Mouse (Mus musculus): ENCODE measurements around the gene Taf9.
A peak's percentile ranks its signal among the peaks of the same experiment; 100 is the strongest.

Taf9 gene

DNA sequence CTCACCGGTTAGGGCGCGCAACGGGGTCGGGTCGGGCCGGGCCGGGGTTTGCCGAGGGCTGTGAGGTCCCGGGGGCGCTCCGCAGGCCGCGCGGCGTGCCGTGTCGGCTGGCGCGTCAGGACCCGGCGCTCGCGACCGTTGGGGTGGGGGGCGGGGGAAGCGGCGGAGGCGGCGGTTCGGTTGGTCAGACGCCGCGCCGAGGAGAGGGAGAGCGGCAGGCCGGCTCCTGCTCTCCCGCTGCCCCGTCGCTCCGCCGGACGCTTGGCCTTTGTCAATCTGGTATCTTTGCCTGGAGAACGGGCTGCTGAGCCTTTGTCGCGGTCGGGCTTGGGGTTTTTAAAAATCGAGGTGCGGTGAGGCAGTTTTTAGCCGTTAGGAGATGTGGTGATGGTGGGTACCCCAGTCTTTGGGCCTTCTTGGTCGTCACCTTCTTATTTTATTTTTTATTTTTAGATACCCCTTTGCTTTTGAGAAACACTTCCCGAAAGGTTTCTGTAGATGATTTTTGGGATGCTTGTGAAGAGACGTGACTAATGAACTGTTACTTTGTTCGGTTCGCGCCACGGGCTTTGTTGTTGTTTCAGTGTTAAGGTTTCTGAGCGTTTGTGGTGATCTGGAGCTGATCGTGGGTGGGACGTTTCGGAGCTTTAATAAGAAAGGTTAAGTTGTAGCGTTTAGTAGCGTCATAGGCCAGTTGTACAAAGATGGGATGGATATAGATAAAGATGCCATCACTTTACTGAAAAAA, at the start of gene Taf9:
Taf9 (plus strand) TSS at position 141 of the 748 bp plus-strand sequence.
- no peaks in the 10 kb centered on the region for H3K36me3 ChIP-seq (ENCODE audit: control insufficient read depth, insufficient read depth, low read length, poor library complexity, severe bottlenecking)
- H3K27me3 ChIP-seq (ENCODE audit: control insufficient read depth, insufficient read depth, low read length, poor library complexity, severe bottlenecking) = no peaks in the 10 kb centered on the region
- DNase-seq (ENCODE audit: low read depth, low spot score) = peak; percentile 11

DNA sequence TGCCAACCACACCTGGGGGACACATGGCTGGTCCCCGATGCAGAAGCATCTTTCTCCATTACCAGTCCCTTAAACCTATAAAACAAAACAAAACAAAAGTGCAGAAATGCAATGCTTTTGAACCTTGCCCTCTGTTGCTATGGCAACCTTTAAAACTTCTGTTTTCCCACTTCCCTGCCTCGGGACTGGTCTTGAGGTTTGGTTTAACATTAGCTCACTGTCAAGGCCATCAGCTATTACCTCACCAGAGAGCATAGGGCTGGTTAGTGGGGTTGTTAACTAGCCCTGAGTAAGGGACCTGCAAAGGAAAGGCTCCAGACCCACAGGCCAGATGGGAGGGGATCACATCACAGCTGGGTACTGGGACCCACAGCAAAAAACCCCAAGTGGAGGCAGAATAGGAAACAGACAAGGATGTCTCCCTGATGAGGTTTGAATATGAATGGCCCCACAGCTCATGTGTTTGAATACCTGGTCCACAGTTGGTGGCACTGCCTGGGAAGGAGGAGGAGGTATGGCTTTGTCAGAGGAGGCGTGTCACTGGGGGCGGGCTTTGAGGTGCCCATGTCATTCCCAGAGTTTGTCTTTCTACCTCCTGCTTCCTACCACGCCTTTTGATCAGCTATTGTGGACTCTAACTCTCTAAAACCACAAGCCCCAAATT, 49.0 kb upstream of the Taf9 start:
- H3K36me3 ChIP-seq (ENCODE audit: control insufficient read depth, insufficient read depth, low read length, poor library complexity, severe bottlenecking) = peaks cover 2% of the 10 kb centered on the region; the same call in 1 of the 2 replicates
- no peaks in the 10 kb centered on the region for H3K27me3 ChIP-seq (ENCODE audit: control insufficient read depth, insufficient read depth, low read length, poor library complexity, severe bottlenecking)
- DNase-seq (ENCODE audit: low read depth, low spot score) = no peak

DNA sequence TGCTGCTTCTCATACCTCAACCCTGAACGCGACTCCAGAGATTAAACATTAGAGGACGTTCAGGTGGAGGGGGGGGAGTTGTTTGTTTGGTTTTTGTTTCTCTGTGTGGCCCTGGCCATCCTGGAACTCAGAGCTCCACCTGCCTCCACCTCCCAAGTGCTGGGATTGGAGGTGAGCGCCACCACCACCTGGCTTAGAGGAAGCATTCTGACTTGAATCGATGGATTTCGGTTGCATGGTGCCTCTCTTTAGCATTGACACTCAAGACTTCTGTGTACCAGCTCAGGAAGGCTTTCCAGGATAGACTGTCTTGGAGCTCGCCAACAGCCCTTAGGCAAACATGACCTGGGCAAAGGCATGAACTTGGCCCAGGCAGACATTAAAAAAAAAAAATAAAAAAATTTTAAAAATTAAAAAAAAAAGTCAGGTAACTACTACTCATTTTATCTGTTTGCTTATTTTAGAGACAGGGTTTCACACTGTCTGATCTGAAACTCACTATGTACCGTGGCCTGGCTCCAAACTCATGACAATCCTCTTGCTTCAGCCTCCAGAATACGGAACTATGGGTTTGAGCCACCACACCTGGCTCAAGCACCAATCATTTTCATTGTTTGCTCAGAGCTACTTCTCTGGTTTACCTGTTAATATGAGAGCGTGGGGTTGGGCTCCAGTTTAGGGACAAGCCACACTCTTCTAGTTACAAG, 48.2 kb upstream of the Taf9 start:
- no peak for DNase-seq (ENCODE audit: low read depth, low spot score)
- Histone ChIP-seq H3K36me3 (ENCODE audit: control insufficient read depth, insufficient read depth, low read length, poor library complexity, severe bottlenecking) (peaks cover 2% of the 10 kb centered on the region; the same call in 1 of the 2 replicates), H3K27me3 (ENCODE audit: control insufficient read depth, insufficient read depth, low read length, poor library complexity, severe bottlenecking) (no peaks in the 10 kb centered on the region)

DNA sequence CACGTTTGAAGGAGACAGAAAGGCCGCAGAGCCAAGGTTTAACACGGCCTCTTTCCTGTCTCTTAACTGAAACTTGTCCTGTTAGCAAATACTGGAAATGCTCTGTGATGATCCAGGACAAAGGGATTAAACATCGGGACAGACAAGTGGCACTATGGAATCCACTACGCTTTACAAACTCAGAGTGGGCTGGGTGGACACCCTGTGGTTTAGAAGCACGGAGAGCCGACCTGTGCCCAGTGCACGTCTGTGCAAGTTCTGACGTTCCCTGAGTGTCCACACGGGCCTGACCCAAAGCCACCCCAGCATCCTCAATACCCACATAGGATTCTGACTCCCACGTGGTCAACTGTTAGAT, 47.7 kb upstream of the Taf9 start:
- no peak for DNase-seq (ENCODE audit: low read depth, low spot score)
- Histone ChIP-seq H3K27me3 (ENCODE audit: control insufficient read depth, insufficient read depth, low read length, poor library complexity, severe bottlenecking) (no peaks in the 10 kb centered on the region), H3K36me3 (ENCODE audit: control insufficient read depth, insufficient read depth, low read length, poor library complexity, severe bottlenecking) (peaks cover 2% of the 10 kb centered on the region; the same call in 1 of the 2 replicates)

DNA sequence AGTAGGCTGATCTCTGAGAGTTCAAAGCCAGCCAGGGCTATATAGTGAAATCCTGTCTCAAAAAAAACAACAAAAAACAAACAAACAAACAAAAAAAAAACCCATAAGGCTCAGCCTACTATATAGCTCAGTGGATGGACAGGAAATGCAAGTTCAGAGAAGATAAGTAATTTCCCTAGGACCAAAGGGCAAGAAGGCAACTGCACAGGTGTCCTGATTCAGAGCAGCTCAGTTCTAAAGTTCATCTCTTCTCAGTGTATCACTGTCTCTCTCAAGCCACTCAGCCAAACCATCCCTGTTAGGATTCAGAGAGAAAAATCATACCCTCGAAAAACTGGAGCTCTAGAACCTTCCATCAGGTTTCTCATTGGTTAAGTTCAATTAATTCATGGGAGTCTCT, 45.5 kb upstream of the Taf9 start:
- DNase-seq (ENCODE audit: low read depth, low spot score) = no peak
- H3K27me3 ChIP-seq (ENCODE audit: control insufficient read depth, insufficient read depth, low read length, poor library complexity, severe bottlenecking) = no peaks in the 10 kb centered on the region
- no peaks in the 10 kb centered on the region for H3K36me3 ChIP-seq (ENCODE audit: control insufficient read depth, insufficient read depth, low read length, poor library complexity, severe bottlenecking)

DNA sequence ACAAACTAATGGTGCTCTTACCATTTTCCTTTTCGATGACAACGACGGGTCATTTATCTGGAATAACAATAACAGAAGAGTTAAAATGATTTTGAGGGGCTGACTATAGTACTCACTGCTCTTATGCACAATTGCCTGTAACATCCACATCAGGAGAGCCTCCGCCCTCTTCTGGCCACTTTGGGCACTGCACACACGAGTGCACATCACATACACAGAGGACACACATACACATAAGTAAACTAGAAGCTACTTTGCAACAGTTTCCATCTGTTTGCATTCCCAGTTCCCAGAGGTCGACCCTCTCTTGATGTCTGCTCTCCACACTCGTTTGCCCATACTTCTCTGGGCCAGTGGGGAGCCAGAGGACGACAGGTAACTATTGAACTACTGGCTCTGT, 43.6 kb upstream of the Taf9 start:
- DNase-seq (ENCODE audit: low read depth, low spot score) = peak; percentile 33
- Histone ChIP-seq H3K27me3 (ENCODE audit: control insufficient read depth, insufficient read depth, low read length, poor library complexity, severe bottlenecking) (no peaks in the 10 kb centered on the region), H3K36me3 (ENCODE audit: control insufficient read depth, insufficient read depth, low read length, poor library complexity, severe bottlenecking) (peaks cover 8% of the 10 kb centered on the region)

DNA sequence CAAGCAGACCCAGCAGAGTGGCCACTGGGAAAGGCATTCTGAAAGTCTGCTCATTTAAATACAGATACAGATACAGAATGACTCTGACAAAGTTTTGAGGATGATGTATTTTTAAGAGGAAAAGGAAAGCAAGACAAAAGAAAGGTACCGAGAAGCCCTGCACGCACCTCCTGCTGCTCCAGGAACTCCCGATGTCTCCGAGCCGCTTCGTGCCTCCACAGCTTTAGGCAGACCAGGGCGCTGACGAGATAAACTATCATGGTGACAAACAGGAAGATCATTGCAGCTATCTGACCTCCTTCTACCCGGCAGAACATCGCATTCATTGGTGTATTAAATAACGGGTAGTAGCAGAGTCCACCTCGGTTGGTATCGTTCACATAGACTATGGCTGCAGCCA, 40.1 kb upstream of the Taf9 start:
- Histone ChIP-seq H3K27me3 (ENCODE audit: control insufficient read depth, insufficient read depth, low read length, poor library complexity, severe bottlenecking) (no peaks in the 10 kb centered on the region), H3K36me3 (ENCODE audit: control insufficient read depth, insufficient read depth, low read length, poor library complexity, severe bottlenecking) (peaks cover 8% of the 10 kb centered on the region)
- no peak for DNase-seq (ENCODE audit: low read depth, low spot score)

DNA sequence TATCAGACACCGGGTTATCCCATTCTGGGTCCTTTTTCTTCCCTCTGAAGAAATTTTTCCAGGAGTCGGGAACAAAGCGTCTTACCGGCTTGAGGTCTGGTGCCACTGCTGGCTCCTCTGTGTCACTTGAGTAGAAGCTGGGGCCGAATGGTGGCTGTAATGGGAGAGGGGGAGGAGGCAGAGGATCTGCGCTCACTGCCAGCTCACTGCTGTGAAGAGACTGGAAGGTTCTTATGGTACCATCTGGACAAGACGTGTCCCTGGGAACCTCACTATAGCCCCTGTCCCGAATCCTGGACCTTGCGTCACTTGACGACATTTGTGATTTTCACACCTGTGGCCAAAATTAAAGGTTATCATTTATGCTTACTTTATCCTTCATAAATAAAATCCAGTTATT, 39.1 kb upstream of the Taf9 start:
- H3K36me3 ChIP-seq (ENCODE audit: control insufficient read depth, insufficient read depth, low read length, poor library complexity, severe bottlenecking) = peaks cover 8% of the 10 kb centered on the region
- no peak for DNase-seq (ENCODE audit: low read depth, low spot score)
- no peaks in the 10 kb centered on the region for H3K27me3 ChIP-seq (ENCODE audit: control insufficient read depth, insufficient read depth, low read length, poor library complexity, severe bottlenecking)

DNA sequence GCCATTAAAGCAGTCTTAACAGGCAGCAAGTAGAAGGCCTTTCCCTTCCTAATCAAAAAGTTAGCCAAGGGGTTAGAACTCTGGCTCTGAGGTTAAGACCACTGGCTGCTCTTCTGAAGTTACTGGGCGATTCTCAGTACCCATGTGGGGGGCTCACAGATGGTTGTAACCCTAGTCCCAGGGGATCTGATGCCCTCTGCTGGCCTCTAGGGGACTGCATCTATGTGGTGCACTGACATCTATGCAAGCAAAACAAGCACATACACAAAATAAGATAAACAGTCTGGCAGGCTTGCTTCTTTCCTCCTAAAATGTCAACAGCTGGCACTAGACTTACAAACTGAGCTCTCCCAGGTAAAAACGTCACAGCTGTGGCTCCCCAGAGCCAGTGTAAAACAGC, 38.5 kb upstream of the Taf9 start:
- peaks cover 8% of the 10 kb centered on the region for H3K36me3 ChIP-seq (ENCODE audit: control insufficient read depth, insufficient read depth, low read length, poor library complexity, severe bottlenecking)
- H3K27me3 ChIP-seq (ENCODE audit: control insufficient read depth, insufficient read depth, low read length, poor library complexity, severe bottlenecking) = no peaks in the 10 kb centered on the region
- DNase-seq (ENCODE audit: low read depth, low spot score) = peak; percentile 29

DNA sequence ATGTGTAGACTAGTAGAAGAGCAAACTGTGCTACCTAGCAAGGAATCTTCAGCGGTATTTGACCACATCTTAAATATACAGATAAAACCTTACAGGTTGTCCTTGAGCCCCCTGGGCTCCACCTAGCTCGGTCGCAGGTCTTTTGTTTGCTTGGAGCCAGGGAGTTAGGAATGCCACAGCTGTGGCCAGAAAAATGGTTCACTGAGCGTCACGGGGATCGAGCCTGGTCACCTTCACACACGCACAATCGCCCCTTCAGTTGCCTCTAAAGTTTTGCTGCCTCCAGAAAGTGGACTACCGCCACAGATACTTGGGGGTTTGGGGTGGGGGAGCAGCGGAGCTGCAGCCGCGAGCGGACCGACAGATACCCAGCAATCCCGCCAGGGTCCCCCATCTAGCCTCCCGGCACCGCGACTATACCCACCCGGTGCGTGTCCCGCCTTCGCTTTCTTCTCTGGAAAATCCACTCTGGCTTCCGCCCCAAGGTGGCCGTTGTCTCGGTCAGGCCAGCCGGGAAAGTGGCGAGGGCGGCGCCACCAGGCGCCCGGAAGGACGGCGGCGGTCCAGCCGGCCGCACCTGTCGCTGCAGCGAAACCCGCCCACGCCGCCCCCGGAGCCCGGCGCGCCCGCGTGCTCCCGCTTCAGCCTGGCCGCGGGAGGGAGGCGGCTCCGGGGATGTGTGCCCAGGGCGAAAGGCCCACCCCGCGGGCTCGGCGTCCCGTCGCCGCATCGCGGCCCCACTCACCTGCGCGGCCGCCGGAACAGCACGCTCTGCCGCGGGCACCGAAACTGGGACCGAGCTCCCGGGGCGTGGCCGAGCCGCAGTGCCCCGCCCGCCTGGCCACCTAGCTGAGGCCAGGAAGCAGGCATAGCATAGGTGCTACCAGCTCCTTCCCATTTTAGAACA, 34.9 kb upstream of the Taf9 start, which contains the start of gene Marveld2:
Marveld2 (minus strand) TSS at position 791 of the 907 bp plus-strand sequence.
- H3K36me3 ChIP-seq (ENCODE audit: control insufficient read depth, insufficient read depth, low read length, poor library complexity, severe bottlenecking) = peaks cover 7% of the 10 kb centered on the region; the same call in 1 of the 2 replicates
- peak; percentile 69 for DNase-seq (ENCODE audit: low read depth, low spot score)
- H3K27me3 ChIP-seq (ENCODE audit: control insufficient read depth, insufficient read depth, low read length, poor library complexity, severe bottlenecking) = no peaks in the 10 kb centered on the region

DNA sequence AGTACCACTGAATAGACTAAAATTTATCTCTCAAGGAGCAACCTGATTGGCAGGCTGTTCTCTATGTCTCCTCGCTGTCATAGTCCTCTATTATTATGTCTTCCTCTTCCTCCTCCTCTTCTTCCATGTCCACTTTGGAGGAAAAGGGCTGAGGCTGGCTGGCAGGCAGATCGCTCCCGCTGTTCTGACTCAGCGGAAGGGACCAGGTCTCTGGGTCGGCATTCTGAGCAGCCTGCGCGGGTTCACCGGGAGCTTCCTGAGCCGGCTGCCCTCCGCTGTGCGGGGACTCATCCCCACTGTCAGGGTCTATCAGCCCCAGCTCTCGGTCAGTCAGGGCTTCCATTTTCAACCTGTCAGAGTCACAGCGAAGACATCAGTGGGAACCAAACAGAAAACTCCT, 33.8 kb upstream of the Taf9 start:
- Histone ChIP-seq H3K36me3 (ENCODE audit: control insufficient read depth, insufficient read depth, low read length, poor library complexity, severe bottlenecking) (peaks cover 4% of the 10 kb centered on the region; the same call in 1 of the 2 replicates), H3K27me3 (ENCODE audit: control insufficient read depth, insufficient read depth, low read length, poor library complexity, severe bottlenecking) (no peaks in the 10 kb centered on the region)
- no peak for DNase-seq (ENCODE audit: low read depth, low spot score)

DNA sequence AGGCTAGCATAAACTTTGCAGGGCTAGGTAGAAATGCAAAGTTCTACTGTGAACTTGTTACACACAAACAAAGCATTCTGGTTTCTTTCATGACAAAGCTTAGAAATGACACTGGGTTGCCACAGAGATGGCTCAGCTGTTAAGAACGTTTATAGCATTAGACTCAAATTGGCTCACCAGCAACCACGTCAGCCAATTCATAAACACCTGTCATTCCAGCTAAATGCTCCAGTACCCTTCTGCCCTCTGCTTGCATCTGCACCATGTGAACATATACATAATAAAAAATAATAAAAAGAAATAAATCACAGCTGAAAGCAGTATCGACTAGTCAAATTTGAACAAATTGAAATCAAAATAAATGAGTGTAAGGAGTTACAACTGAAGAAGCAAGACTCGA, 29.1 kb upstream of the Taf9 start:
- H3K27me3 ChIP-seq (ENCODE audit: control insufficient read depth, insufficient read depth, low read length, poor library complexity, severe bottlenecking) = no peaks in the 10 kb centered on the region
- no peak for DNase-seq (ENCODE audit: low read depth, low spot score)
- peaks cover 7% of the 10 kb centered on the region for H3K36me3 ChIP-seq (ENCODE audit: control insufficient read depth, insufficient read depth, low read length, poor library complexity, severe bottlenecking)

DNA sequence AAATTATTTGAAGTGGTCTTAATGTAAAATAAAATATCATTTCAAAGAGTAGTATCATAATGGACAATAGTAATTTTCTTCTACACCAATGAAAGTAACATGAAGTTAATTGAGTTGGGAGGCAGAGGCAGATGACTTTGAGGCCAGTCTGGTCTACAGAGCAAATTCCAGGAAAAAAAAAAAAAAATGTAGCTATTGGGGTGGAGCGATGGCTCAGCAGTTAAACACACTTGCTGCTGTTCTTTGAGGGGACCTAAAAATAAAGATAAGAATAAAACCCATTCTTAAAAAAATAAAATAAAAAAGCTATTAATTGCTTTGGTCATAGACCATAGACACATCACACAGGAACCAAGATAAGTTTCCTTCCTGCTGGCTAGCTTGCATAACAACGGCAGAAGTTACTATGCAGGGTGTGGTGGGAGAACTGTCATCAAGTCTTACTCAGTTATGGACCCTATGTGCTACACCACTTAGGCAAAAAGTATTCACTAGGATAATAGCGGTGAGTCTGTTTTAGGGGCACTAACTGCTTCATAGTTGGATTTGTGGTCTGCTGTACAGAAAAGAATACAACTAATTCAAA, 17.2 kb upstream of the Taf9 start:
- no peak for DNase-seq (ENCODE audit: low read depth, low spot score)

More for the DNA sequence above, 17.2 kb upstream of the Taf9 start:
- peaks cover 16% of the 10 kb centered on the region for H3K36me3 ChIP-seq (ENCODE audit: control insufficient read depth, insufficient read depth, low read length, poor library complexity, severe bottlenecking)
- H3K27me3 ChIP-seq (ENCODE audit: control insufficient read depth, insufficient read depth, low read length, poor library complexity, severe bottlenecking) = no peaks in the 10 kb centered on the region
